Mouse (Mus musculus) myocyte (in vitro differentiated cells): ENCODE data around the gene Frg2f1. TPM values are rescaled to one million over a fixed set of nuclear protein-coding genes. Genes with fewer than 3 reads are reported as not detected.

Source experiments
- H3K27me3 ChIP-seq: one replicate; pipeline ENCODE4 v1.6.1; 2011; ENCODE audit not compliant: control insufficient read depth, insufficient read depth, insufficient read length
- H3K36me3 ChIP-seq: one replicate; pipeline ENCODE4 v1.6.1; 2011; ENCODE audit not compliant: control insufficient read depth, insufficient read depth
- H3K4me2 ChIP-seq: one replicate; pipeline ENCODE4 v1.6.1; 2011; ENCODE audit warnings: low read depth, control low read depth
- H3K4me3 ChIP-seq: one replicate; pipeline ENCODE4 v1.5.1; 2011; ENCODE audit warnings: mild to moderate bottlenecking, control low read depth, moderate library complexity
- H3K79me2 ChIP-seq: one replicate; pipeline ENCODE4 v1.6.1; 2011; ENCODE audit not compliant: control insufficient read depth, insufficient read depth
- H3ac ChIP-seq: one replicate; pipeline ENCODE4 v1.6.1; 2011; ENCODE audit not compliant: control insufficient read depth, insufficient read length
- CEBPB ChIP-seq: IDR thresholded peaks from 2 replicates; pipeline ENCODE4 v1.6.1; 2011; ENCODE audit warnings: mild to moderate bottlenecking, moderate library complexity; ENCODE audit not compliant: poor library complexity, insufficient read depth, severe bottlenecking
- E2F4 ChIP-seq: IDR thresholded peaks from one replicate; pipeline ENCODE4 v1.6.1; 2011; ENCODE audit warnings: mild to moderate bottlenecking, control low read depth, moderate library complexity; ENCODE audit not compliant: insufficient read depth
- MAX ChIP-seq: IDR thresholded peaks from one replicate; pipeline ENCODE4 v1.6.1; 2011; ENCODE audit warnings: low read depth, mild to moderate bottlenecking, control low read depth
- MYOD1 ChIP-seq, 3 experiments: IDR thresholded peaks; one replicate each; pipeline ENCODE4 v1.6.1; 2011; ENCODE audit warnings: control low read depth in 2 of 3, low read depth in 2 of 3, mild to moderate bottlenecking in 2 of 3, moderate library complexity in 1 of 3; ENCODE audit not compliant: insufficient read length in 2 of 3, control insufficient read depth in 1 of 3
- MYOG ChIP-seq, 3 experiments: IDR thresholded peaks; one replicate each; pipeline ENCODE4 v1.6.1; 2011; ENCODE audit warnings: control low read depth in 2 of 3, low read depth in 2 of 3, mild to moderate bottlenecking in 2 of 3; ENCODE audit not compliant: insufficient read length in 2 of 3, control insufficient read depth in 1 of 3, insufficient read depth in 1 of 3
- POLR2A ChIP-seq: IDR thresholded peaks from one replicate; pipeline ENCODE4 v1.6.1; 2011; ENCODE audit warnings: low read depth, mild to moderate bottlenecking, control low read depth, moderate library complexity; ENCODE audit not compliant: insufficient read length
- POLR2AphosphoS2 ChIP-seq: IDR thresholded peaks from one replicate; pipeline ENCODE4 v1.6.1; 2011; ENCODE audit warnings: low read depth, control low read depth; ENCODE audit not compliant: insufficient read length
- REST ChIP-seq: IDR thresholded peaks from one replicate; pipeline ENCODE4 v1.6.1; 2011; ENCODE audit warnings: mild to moderate bottlenecking, control low read depth, moderate library complexity; ENCODE audit not compliant: insufficient read depth, insufficient read length
- SRF ChIP-seq: IDR thresholded peaks from one replicate; pipeline ENCODE4 v1.6.1; 2011; ENCODE audit warnings: low read depth; ENCODE audit not compliant: control insufficient read depth, insufficient read length
- TCF12 ChIP-seq: IDR thresholded peaks from one replicate; pipeline ENCODE4 v1.6.1; 2011; ENCODE audit warnings: mild to moderate bottlenecking, control low read depth; ENCODE audit not compliant: poor library complexity, insufficient read depth, severe bottlenecking
- TCF3 ChIP-seq: IDR thresholded peaks from one replicate; pipeline ENCODE4 v1.6.1; 2011; ENCODE audit warnings: low read depth, control low read depth; ENCODE audit not compliant: insufficient read length
- USF1 ChIP-seq: IDR thresholded peaks from one replicate; pipeline ENCODE4 v1.6.1; 2011; ENCODE audit warnings: low read depth, mild to moderate bottlenecking, control low read depth, moderate library complexity
- polyA plus RNA-seq: library from polyadenylated mRNA; unstranded; fragments of >200 nt; fragmentation: generic; extraction: Trizol; gene quantifications from one replicate; pipeline ENCODE4 v1.2.1, GENCODE M21; 2012; ENCODE audit warnings: missing spikeins

Frg2f1 gene
- polyA plus RNA-seq, 1 experiment = 3.3 TPM

DNA sequence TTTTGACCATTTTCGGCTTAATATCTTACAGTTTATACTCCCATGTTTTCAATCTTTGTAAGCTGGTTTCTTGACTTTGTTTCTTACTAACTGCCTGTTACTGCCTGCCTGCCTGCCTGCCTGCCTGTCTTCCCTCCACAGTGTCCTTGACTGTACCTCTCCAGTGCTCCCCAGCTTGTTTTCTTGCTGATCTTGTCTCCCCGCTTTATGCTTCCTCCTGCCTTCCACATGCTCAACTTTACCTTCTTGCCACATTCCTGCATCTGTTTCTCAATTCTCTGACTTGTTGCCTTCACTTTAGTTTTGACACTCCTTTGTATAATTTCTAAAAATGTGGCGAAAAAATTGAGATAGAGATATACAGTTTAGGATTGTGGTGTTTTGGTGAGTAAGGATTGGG, 33.4 kb upstream of the Frg2f1 start:
- Histone ChIP-seq H3ac (no peak overlapping the region), H3K36me3 (peaks cover 7% of the 10 kb centered on the region), H3K4me3 (no peak overlapping the region), H3K4me2 (no peak overlapping the region), H3K79me2 (peaks cover 79% of the 10 kb centered on the region), H3K27me3 (no peaks in the 10 kb centered on the region)
- no peak for TF ChIP-seq MYOG (IDR thresholded peaks at IDR 0.05; ENCODE audit: control insufficient read depth in 1 of 3, insufficient read depth in 1 of 3, insufficient read length in 2 of 3, low read depth in 2 of 3)
- no peak for TF ChIP-seq TCF3
- no peak for TF ChIP-seq POLR2A
- TF ChIP-seq MYOD1 (IDR thresholded peaks at IDR 0.05; ENCODE audit: control insufficient read depth in 1 of 3, insufficient read length in 2 of 3, low read depth in 2 of 3) = no peak
- no peak for TF ChIP-seq TCF12
- TF ChIP-seq MAX = no peak
- TF ChIP-seq REST = no peak
- TF ChIP-seq POLR2AphosphoS2 = no peak
- TF ChIP-seq USF1 = no peak
- no peak for TF ChIP-seq SRF
- TF ChIP-seq E2F4 = no peak
- no peak for TF ChIP-seq CEBPB

DNA sequence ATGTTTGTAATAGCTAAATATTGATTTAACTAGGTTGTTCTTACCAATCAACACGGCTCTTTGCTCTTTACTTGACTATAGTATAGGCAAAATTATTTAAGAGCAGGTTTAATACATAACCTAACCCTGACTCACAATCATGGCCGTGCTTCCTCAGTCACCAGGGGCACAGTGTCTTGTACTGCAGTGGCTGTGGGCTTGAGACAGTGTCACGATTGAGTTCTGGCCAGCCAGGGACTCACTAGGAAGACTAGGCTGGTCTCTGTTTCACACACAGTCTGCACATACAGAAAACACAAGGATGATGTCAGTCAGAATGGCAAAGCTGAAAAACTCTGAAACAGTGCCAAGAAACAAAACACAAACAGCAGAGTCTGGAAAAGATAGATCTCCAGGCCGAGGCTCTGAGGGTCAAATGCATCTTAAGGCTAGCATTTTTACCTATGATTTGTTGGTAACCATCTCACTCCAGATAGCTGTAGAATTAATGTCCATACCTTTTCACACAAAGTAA, 27.1 kb upstream of the Frg2f1 start:
- TF ChIP-seq POLR2AphosphoS2 = no peak
- H3K27me3 ChIP-seq = no peaks in the 10 kb centered on the region
- no peak overlapping the region for H3ac ChIP-seq
- no peak overlapping the region for H3K4me2 ChIP-seq
- peaks cover 5% of the 10 kb centered on the region for H3K36me3 ChIP-seq
- H3K4me3 ChIP-seq = no peak overlapping the region
- peaks cover 91% of the 10 kb centered on the region for H3K79me2 ChIP-seq

DNA sequence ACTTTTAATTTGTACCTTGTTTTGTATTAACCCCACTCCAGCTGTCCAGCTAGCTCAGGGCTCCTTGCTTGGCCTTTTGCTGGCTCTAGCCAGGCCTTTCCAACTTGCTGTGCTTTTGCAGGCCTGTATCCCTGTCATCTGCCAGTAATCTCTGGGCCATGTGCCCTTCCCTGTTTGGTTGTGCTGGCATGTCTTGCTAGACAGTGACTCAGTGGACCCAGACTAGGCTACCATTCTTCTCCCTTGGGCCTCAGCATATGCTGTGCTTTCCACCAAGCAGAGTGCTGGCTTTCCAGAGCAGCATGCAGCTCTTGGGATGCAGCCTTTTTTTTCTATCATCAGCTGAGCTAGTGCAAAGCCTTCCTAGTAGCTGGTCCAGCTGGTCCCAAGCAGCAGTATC, 23.8 kb upstream of the Frg2f1 start:
- H3K36me3 ChIP-seq = peaks cover 5% of the 10 kb centered on the region
- peaks cover 92% of the 10 kb centered on the region for H3K79me2 ChIP-seq
- H3K4me2 ChIP-seq = no peak overlapping the region
- H3K4me3 ChIP-seq = no peak overlapping the region
- H3ac ChIP-seq = no peak overlapping the region
- TF ChIP-seq MAX = no peak
- TF ChIP-seq TCF12 = no peak
- no peak for TF ChIP-seq TCF3
- no peak for TF ChIP-seq CEBPB
- TF ChIP-seq POLR2AphosphoS2 = no peak
- no peak for TF ChIP-seq E2F4
- TF ChIP-seq USF1 = no peak
- TF ChIP-seq MYOD1 (IDR thresholded peaks at IDR 0.05; ENCODE audit: control insufficient read depth in 1 of 3, insufficient read length in 2 of 3, low read depth in 2 of 3) = no peak
- no peak for TF ChIP-seq REST
- TF ChIP-seq SRF = no peak
- TF ChIP-seq POLR2A = no peak
- no peak for TF ChIP-seq MYOG (IDR thresholded peaks at IDR 0.05; ENCODE audit: control insufficient read depth in 1 of 3, insufficient read depth in 1 of 3, insufficient read length in 2 of 3, low read depth in 2 of 3)
- no peaks in the 10 kb centered on the region for H3K27me3 ChIP-seq

DNA sequence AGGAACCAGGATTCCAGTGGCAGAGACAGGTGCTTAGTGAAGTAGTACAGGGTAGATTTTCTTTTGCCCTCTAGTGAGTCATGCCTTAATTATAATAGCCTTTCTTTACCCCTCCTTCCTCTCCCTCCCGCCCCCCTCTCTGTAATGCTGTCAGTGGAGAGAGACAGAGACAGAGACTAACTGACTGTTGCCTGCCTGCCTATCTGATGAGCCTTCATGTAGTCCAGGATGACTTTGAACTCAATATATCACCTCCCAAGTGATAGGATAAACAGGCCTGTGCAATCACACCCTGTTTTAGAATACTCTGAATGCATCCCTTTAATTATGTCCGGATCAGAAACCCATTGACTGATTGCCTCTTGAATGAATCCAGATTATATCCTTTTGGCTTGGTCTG, 16.1 kb upstream of the Frg2f1 start:
- no peak overlapping the region for H3K4me2 ChIP-seq
- H3K36me3 ChIP-seq = no peaks in the 10 kb centered on the region
- no peaks in the 10 kb centered on the region for H3K27me3 ChIP-seq
- no peak overlapping the region for H3ac ChIP-seq
- no peak overlapping the region for H3K4me3 ChIP-seq
- H3K79me2 ChIP-seq = peaks cover 99% of the 10 kb centered on the region
- TF ChIP-seq E2F4 (no peak), MYOD1 (IDR thresholded peaks at IDR 0.05; ENCODE audit: control insufficient read depth in 1 of 3, insufficient read length in 2 of 3, low read depth in 2 of 3) (peak in 1 of 3 experiments; percentile 13), SRF (no peak), MAX (no peak)

DNA sequence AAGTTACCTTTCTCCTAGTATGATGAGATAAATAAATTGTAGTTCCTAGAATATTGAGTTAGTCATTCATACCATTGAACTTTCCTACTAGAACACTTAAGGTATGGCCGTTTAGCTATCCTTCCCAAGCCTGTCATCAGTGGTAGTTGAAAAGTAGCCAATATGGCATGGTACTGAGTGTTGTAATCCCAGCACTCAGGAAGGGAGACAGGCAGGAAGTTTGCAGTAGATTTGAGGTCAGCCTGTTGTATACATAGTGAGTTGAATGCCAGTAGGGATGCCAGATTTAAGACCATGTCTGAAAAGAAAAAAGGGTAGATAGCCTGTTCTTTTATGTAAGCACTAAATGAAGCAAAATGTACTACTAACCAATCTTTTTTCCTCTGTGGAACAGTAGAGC, 11.5 kb upstream of the Frg2f1 start:
- Histone ChIP-seq H3K36me3 (no peaks in the 10 kb centered on the region), H3K27me3 (no peaks in the 10 kb centered on the region), H3K79me2 (peaks cover 98% of the 10 kb centered on the region), H3K4me2 (no peak overlapping the region), H3ac (no peak overlapping the region), H3K4me3 (no peak overlapping the region)
- TF ChIP-seq POLR2AphosphoS2 (no peak), MYOD1 (IDR thresholded peaks at IDR 0.05; ENCODE audit: control insufficient read depth in 1 of 3, insufficient read length in 2 of 3, low read depth in 2 of 3) (no peak)

DNA sequence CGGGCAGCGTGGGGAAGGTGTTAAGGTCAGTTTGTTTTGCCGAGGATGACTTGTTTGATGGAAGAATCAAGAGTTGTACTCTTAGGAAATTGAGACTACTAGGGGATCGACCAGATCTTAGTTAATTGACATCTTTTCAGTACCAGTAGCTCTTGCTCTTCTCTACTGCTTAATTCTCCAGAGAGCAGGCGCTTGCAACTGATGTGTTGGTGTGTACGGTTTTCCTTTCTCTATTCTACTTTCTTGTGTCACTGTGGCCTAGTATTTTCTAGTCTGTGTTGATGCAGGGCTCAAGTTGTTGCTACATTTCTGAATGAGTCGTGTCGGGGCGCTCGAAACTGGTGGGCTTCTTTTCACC, 1.2 kb upstream of the Frg2f1 start:
- H3ac ChIP-seq = peak overlapping the region; percentile 99
- no peak for TF ChIP-seq MAX
- TF ChIP-seq REST = no peak
- TF ChIP-seq USF1 = no peak
- TF ChIP-seq MYOD1 (IDR thresholded peaks at IDR 0.05; ENCODE audit: control insufficient read depth in 1 of 3, insufficient read length in 2 of 3, low read depth in 2 of 3) = no peak
- no peak for TF ChIP-seq POLR2A
- TF ChIP-seq E2F4 = no peak
- TF ChIP-seq SRF = no peak
- no peak for TF ChIP-seq MYOG (IDR thresholded peaks at IDR 0.05; ENCODE audit: control insufficient read depth in 1 of 3, insufficient read depth in 1 of 3, insufficient read length in 2 of 3, low read depth in 2 of 3)
- no peak for TF ChIP-seq TCF12
- no peak for TF ChIP-seq POLR2AphosphoS2
- no peak for TF ChIP-seq CEBPB
- TF ChIP-seq TCF3 = no peak
- H3K4me3 ChIP-seq = peak overlapping the region; percentile 44
- peak overlapping the region; percentile 87 for H3K4me2 ChIP-seq
- H3K36me3 ChIP-seq = no peaks in the 10 kb centered on the region
- H3K27me3 ChIP-seq = no peaks in the 10 kb centered on the region
- peaks cover 55% of the 10 kb centered on the region for H3K79me2 ChIP-seq
